Mouse (Mus musculus) C2C12 (cell line): ENCODE measurements at regions not wholly inside any gene's neighbourhood (a gene's known extent, or its start where the extent isn't known, plus 50 kb on each side); places are given as distances from the start of the nearest gene placed in this dataset. TPM values are rescaled to one million over a fixed set of nuclear protein-coding genes. Genes with fewer than 3 reads are reported as not detected.

Experiments
- H3K27me3 ChIP-seq: one replicate; pipeline ENCODE4 v1.6.1; 2011; ENCODE audit not compliant: control insufficient read depth, insufficient read depth, insufficient read length
- H3K36me3 ChIP-seq: one replicate; pipeline ENCODE4 v1.6.1; 2011; ENCODE audit not compliant: control insufficient read depth, insufficient read depth
- H3K4me3 ChIP-seq: one replicate; pipeline ENCODE4 v1.5.1; 2011; ENCODE audit warnings: mild to moderate bottlenecking, control low read depth; ENCODE audit not compliant: poor library complexity, insufficient read depth, severe bottlenecking
- H3K79me2 ChIP-seq: one replicate; pipeline ENCODE4 v1.6.1; 2011; ENCODE audit not compliant: control insufficient read depth, insufficient read depth
- H3K79me3 ChIP-seq: one replicate; pipeline ENCODE4 v1.6.1; 2011; ENCODE audit warnings: low read depth, control low read depth
- H3ac ChIP-seq: one replicate; pipeline ENCODE3; 2011; ENCODE audit warnings: low read depth; ENCODE audit not compliant: control insufficient read depth, insufficient read length
- CEBPB ChIP-seq: IDR thresholded peaks from one replicate; pipeline ENCODE4 v1.6.1; 2011; ENCODE audit warnings: low read depth, mild to moderate bottlenecking, control low read depth, moderate library complexity
- CTCF ChIP-seq: IDR thresholded peaks from one replicate; pipeline ENCODE4 v1.5.1; 2011; ENCODE audit not compliant: control insufficient read depth, insufficient read depth, insufficient read length
- FOSL1 ChIP-seq: IDR thresholded peaks from one replicate; pipeline ENCODE4 v1.8.0; 2011; ENCODE audit warnings: mild to moderate bottlenecking, low read length; ENCODE audit not compliant: poor library complexity, insufficient read depth, severe bottlenecking
- MAX ChIP-seq: IDR thresholded peaks from one replicate; pipeline ENCODE4 v1.6.1; 2011; ENCODE audit warnings: mild to moderate bottlenecking, control low read depth
- MYOD1 ChIP-seq: IDR thresholded peaks from one replicate; pipeline ENCODE4 v1.6.1; 2011; ENCODE audit warnings: low read depth; ENCODE audit not compliant: control insufficient read depth, insufficient read length
- MYOG ChIP-seq: IDR thresholded peaks from one replicate; pipeline ENCODE4 v1.6.1; 2011; ENCODE audit not compliant: control insufficient read depth, insufficient read length; ENCODE audit errors: extremely low read depth
- USF1 ChIP-seq: IDR thresholded peaks from one replicate; pipeline ENCODE4 v1.6.1; 2011; ENCODE audit warnings: low read depth, mild to moderate bottlenecking, control low read depth, moderate library complexity
- microRNA-seq: library from miRNA; unstranded; fragments of <30 nt; microRNA quantifications from one replicate; pipeline ENCODE4, GENCODE M21; 2019; ENCODE audit warnings: borderline microRNAs expressed

GRCm38 (mm10) chr16:55375922-55376321 is 78.1 kb upstream of the Zpld1 start:
- no peaks in the 10 kb centered on the region for H3K79me3 ChIP-seq
- no peaks in the 10 kb centered on the region for H3K36me3 ChIP-seq
- H3K79me2 ChIP-seq = no peaks in the 10 kb centered on the region
- H3ac ChIP-seq = no peak overlapping the region
- no peaks in the 10 kb centered on the region for H3K27me3 ChIP-seq
- no peak for TF ChIP-seq CEBPB
- no peak for TF ChIP-seq CTCF
- no peak for TF ChIP-seq MYOD1
- TF ChIP-seq USF1 = no peak
- no peak for TF ChIP-seq FOSL1
- TF ChIP-seq MYOG = no peak
- TF ChIP-seq MAX = no peak
- H3K4me3 ChIP-seq = no peak overlapping the region

- H3K79me3 ChIP-seq = no peaks in the 10 kb centered on the region
- H3K4me3 ChIP-seq = no peak overlapping the region
- H3ac ChIP-seq = no peak overlapping the region
- no peak for TF ChIP-seq CEBPB
- no peak for TF ChIP-seq MYOG
- no peak for TF ChIP-seq MYOD1
- TF ChIP-seq USF1 = no peak
- no peak for TF ChIP-seq FOSL1
- no peak for TF ChIP-seq MAX
- no peak for TF ChIP-seq CTCF
- no peaks in the 10 kb centered on the region for H3K27me3 ChIP-seq
- no peaks in the 10 kb centered on the region for H3K36me3 ChIP-seq
- no peaks in the 10 kb centered on the region for H3K79me2 ChIP-seq
Observed at GRCm38 (mm10) chr16:55357686-55358085, 59.9 kb upstream of the Zpld1 start.

DNA sequence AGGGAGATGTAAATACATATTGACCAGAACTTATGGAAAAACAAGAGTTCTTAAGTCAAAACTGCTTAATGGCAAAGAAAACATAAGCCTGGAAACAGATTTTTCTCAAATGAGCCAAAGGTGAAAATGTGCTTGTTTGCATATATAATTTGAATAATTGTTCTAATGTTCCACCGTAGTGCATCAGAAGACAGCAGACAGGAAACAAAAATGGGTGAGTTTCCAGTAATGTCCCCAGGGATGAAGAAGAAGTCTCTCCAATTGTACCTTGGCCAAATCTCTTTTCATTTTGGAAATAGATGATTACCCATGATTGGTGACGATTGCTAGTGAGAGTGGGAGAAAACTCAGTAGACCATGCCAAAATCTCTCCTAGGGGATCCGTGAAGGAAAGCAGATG is 58.3 kb upstream of the Zpld1 start:
- H3K4me3 ChIP-seq = no peak overlapping the region
- no peaks in the 10 kb centered on the region for H3K79me2 ChIP-seq
- H3ac ChIP-seq = no peak overlapping the region
- H3K27me3 ChIP-seq = no peaks in the 10 kb centered on the region
- no peak for TF ChIP-seq CEBPB
- TF ChIP-seq USF1 = no peak
- TF ChIP-seq CTCF = no peak
- no peak for TF ChIP-seq MYOD1
- no peak for TF ChIP-seq MAX
- TF ChIP-seq FOSL1 = no peak
- TF ChIP-seq MYOG = no peak
- no peaks in the 10 kb centered on the region for H3K36me3 ChIP-seq
- H3K79me3 ChIP-seq = no peaks in the 10 kb centered on the region

Small RNA genes in the stretch of these regions (microRNA-seq; reads per million reads assigned to microRNA genes)
- not detected for gene Mir5118
